Mouse (Mus musculus) liver, embryonic 14.5 days (tissue): ENCODE measurements around the gene Zfp958. TPM values are rescaled to one million over a fixed set of nuclear protein-coding genes. Genes with fewer than 3 reads are reported as not detected.

ENCODE experiments used
- ATAC-seq: fragments of 200-750 bp; cut with Nextera tagmentation; 2 replicates; pipeline ENCODE4 v1.8.0; 2017; ENCODE audit warnings: moderate number of reproducible peaks, mild to moderate bottlenecking, moderate library complexity; ENCODE audit not compliant: insufficient read depth
- DNase-seq, 3 experiments: peaks; one replicate each; pipeline ENCODE4 v3.0.0-alpha.2; 2012 to 2013; ENCODE audit warnings: low read depth in 3 of 3, low spot score in 3 of 3
- H3K27ac ChIP-seq: fragments of 300-500 bp; sonication (generic); 2 replicates; pipeline ENCODE4 v1.5.1; 2014; ENCODE audit warnings: moderate library complexity, mild to moderate bottlenecking, control low read depth, inconsistent platforms
- H3K27me3 ChIP-seq: fragments of 300-500 bp; sonication (generic); 2 replicates; pipeline ENCODE4 v1.6.1; 2014; ENCODE audit warnings: mild to moderate bottlenecking, low read length, moderate library complexity; ENCODE audit not compliant: control insufficient read depth, insufficient read depth
- H3K36me3 ChIP-seq: fragments of 300-500 bp; sonication (generic); replicated peaks from 2 replicates; pipeline ENCODE4 v1.6.1; 2014; ENCODE audit warnings: low read depth; ENCODE audit not compliant: control insufficient read depth, insufficient read depth
- H3K4me1 ChIP-seq, 2 experiments: fragments of 200-500 bp in 1 of 2; fragments of 300-500 bp in 1 of 2; sonication (generic) in 1 of 2; replicated peaks; 2 replicates each; pipeline ENCODE4 v1.6.1; 2012 to 2014; ENCODE audit warnings: antibody characterized with exemption in 1 of 2, inconsistent platforms in 1 of 2, low read length in 1 of 2; ENCODE audit not compliant: control insufficient read depth in 2 of 2, insufficient read depth in 2 of 2
- H3K4me2 ChIP-seq: fragments of 300-500 bp; sonication (generic); 2 replicates; pipeline ENCODE4 v1.6.1; 2014; ENCODE audit warnings: low read depth, mild to moderate bottlenecking, control low read depth, moderate library complexity
- H3K4me3 ChIP-seq, 2 experiments: fragments of 200-500 bp in 1 of 2; fragments of 300-500 bp in 1 of 2; sonication (generic) in 1 of 2; 2 replicates each; pipeline ENCODE4 v1.5.1; 2012 to 2014; ENCODE audit warnings: low read depth in 2 of 2, low read length in 2 of 2, mild to moderate bottlenecking in 2 of 2, control low read depth in 1 of 2, inconsistent platforms in 1 of 2, moderate library complexity in 1 of 2; ENCODE audit not compliant: insufficient read depth in 1 of 2
- H3K9ac ChIP-seq: fragments of 300-500 bp; sonication (generic); replicated peaks from 2 replicates; pipeline ENCODE4 v1.6.1; 2014; ENCODE audit warnings: mild to moderate bottlenecking, control low read depth, moderate library complexity
- H3K9me3 ChIP-seq: fragments of 300-500 bp; sonication (generic); 2 replicates; pipeline ENCODE4 v1.6.1; 2016; ENCODE audit warnings: low read length, mixed read lengths; ENCODE audit not compliant: control insufficient read depth
- CTCF ChIP-seq: IDR thresholded peaks from 2 replicates; pipeline ENCODE4 v1.5.1; 2016; ENCODE audit warnings: antibody characterized with exemption, low read depth, control low read depth
- EP300 ChIP-seq: IDR thresholded peaks from 2 replicates; pipeline ENCODE4 v1.6.1; 2016; ENCODE audit warnings: antibody characterized with exemption, low read depth
- WGBS: fragments of 180-500 bp; shearing (Covaris S2); extraction: QIAGEN DNeasy Blood & Tissue Kit; methylation state at CpG from one replicate; pipeline ENCODE4 v1.1.7; 2014; ENCODE audit not compliant: insufficient replicate concordance; 5-methylcytosine and 5-hydroxymethylcytosine counted together
- polyA plus RNA-seq, 2 experiments: library from polyadenylated mRNA; depleted of rRNA in 1 of 2; stranded (reverse) in 1 of 2; unstranded in 1 of 2; fragments of >200 nt; fragmentation: Nextera tagmentation in 1 of 2; extraction: Ambion mirVana in 1 of 2; gene quantifications; 2 replicates each; pipeline versions ENCODE4 v1.2.1 to v1.2.3; 2012 to 2014

Zfp958 gene
- polyA plus RNA-seq, 2 experiments, result 1.8 to 4.7 TPM

- H3K4me3 ChIP-seq, result no peak overlapping the region
- peak; percentile 62 to 77 (median 71) for DNase-seq
- TF ChIP-seq CTCF (no peak), EP300 (no peak)
- H3K4me1 ChIP-seq, result no peaks in the 10 kb centered on the region
- H3K4me2 ChIP-seq, result no peak overlapping the region
- 67% methylated on average over 7 of the region's 7 CpGs for WGBS
- no peaks in the 10 kb centered on the region for H3K9me3 ChIP-seq
- no peak for ATAC-seq
- no peaks in the 10 kb centered on the region for H3K27me3 ChIP-seq
- H3K27ac ChIP-seq, result no peak overlapping the region
- no peak overlapping the region for H3K9ac ChIP-seq
- no peaks in the 10 kb centered on the region for H3K36me3 ChIP-seq
These were observed 43.6 kb downstream of the Zfp958 start for GRCm38 (mm10) chr8:4656536-4656935.

DNA sequence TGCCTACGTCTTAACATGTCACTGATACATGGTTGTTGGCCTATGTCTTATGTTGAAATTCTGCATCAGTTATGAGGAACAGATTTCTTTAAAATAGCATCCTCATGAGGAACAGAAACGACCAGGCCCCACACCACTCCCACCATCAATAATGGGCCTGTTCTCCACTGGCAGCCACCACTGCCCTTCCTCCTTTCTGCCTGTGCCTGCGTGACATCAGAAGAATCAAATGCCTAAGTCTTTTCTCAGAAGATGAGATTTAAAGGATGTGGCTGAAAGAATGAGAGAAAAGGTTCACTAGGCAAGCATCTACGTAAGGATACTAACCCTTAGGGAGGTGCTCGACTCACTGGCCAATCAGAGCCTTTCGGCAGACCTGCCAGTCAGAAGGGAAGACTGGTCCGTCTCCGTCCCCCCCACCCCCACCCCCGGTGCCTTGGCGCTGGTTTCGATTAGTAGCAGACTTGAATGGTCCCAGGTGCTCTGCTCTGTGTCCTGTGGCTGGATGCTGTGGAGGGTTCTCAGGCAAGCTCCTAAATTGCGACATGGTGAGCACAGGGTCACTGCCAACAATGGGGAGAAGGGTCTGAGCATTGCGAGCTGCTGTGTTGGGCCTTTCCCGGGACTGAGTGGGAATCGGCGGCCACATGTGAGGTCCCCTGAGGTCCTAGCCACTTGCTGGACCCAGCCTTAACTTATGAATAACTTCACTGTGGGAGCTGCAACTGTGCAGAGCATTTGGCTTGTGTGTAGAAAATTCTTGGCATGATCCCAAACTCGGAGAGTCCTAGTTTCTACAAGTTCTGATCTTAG, 62.4 kb downstream of the Zfp958 start:
- no peaks in the 10 kb centered on the region for H3K27me3 ChIP-seq
- H3K4me1 ChIP-seq, result peaks cover 5% of the 10 kb centered on the region in 2 experiments; a peak in 2 of 4 replicates
- no peak overlapping the region for H3K4me3 ChIP-seq
- DNase-seq (no peak), ATAC-seq (no peak)
- no peak overlapping the region for H3K27ac ChIP-seq
- peaks cover 3% of the 10 kb centered on the region for H3K9me3 ChIP-seq
- TF ChIP-seq CTCF, result no peak
- no peak for TF ChIP-seq EP300
- 69% methylated on average over 17 of the region's 17 CpGs for WGBS
- H3K36me3 ChIP-seq, result no peaks in the 10 kb centered on the region
- no peak overlapping the region for H3K9ac ChIP-seq
- H3K4me2 ChIP-seq, result no peak overlapping the region

DNA sequence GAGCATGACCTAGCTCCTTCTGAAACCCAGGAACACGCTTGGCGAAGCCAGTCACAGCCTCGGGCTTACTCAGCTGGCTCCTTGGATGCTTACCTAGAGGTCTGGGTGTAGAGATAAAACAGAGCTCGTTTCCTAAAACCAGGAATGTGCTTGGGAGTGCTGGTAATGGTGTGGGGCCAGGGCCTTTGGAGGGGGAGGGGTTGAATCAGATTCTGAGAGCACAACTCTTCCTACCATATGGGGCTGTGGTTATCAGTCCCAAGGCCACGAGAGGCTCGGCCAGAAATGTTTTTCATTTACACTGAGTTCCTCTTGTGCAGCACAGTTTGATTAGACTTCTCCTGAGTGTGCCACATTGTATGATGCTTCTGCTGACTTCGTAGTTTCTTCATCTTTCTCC, 63.6 kb downstream of the Zfp958 start:
- Histone ChIP-seq H3K27ac (no peak overlapping the region), H3K27me3 (no peaks in the 10 kb centered on the region), H3K4me3 (peak overlapping the region in 1 of 2 experiments; percentile 71; a peak in 2 of 4 replicates), H3K4me1 (peaks cover 5% of the 10 kb centered on the region in 2 experiments; a peak in 2 of 4 replicates), H3K9ac (no peak overlapping the region), H3K4me2 (peak overlapping the region; percentile 89), H3K9me3 (peaks cover 3% of the 10 kb centered on the region), H3K36me3 (no peaks in the 10 kb centered on the region)
- DNase-seq (no peak), ATAC-seq (no peak)
- TF ChIP-seq EP300 (no peak), CTCF (no peak)
- WGBS, result 59% methylated on average over 7 of the region's 7 CpGs

DNA sequence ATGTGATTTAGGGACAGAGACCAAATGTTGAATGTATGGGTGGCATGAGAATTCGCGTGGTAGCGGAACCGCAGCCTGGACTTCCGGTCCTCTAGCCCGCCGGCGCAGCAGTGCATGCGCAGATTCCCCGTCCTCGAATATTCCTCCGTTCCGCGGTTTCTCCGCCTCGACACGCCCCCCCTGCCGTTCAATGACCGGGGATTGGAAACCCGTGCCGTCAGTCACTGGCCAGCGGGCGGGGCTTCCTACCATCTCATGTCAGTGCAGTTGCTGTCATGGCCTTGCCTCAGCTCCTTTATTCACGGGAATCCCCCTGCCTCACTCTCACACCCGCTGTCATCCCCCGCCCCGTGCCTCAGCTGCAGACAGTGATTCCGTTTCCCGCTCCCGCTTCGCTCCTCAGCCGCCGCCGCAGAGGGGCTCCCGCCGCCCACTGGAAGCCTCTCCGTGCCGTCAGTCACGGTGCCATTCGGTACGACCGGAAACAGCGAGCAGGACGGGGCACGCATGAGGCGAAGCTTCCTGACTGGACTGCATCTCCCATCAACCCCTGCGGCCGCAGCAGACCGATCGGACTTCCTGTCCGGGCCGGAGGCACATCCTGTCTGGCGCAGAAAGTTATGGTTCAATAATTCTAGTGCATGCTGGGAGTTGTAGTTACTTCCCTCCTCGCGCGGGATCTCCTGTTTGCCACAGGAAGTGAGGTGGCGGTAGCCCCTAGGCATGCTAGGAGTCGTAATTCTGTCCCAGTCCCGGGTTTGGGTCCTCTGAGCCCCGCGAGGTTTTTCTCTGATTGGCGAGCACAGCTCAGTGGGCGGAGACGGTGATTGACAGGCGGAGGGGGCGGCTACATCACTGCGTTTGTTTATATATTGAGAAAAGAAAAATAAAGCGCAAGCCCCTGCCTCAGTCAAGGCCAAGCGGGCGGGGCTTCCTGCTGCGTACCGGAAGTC, 64.6 kb downstream of the Zfp958 start:
- peaks cover 3% of the 10 kb centered on the region for H3K9me3 ChIP-seq
- peak overlapping the region; percentile 71 for H3K9ac ChIP-seq
- H3K27me3 ChIP-seq, result no peaks in the 10 kb centered on the region
- DNase-seq, result peak; percentile 90 to 94 (median 92)
- H3K36me3 ChIP-seq, result no peaks in the 10 kb centered on the region
- peak overlapping the region; percentile 89 for H3K4me2 ChIP-seq
- WGBS, result under 1% methylated on average over 72 of the region's 72 CpGs
- peaks cover 5% of the 10 kb centered on the region in 2 experiments; a peak in 2 of 4 replicates for H3K4me1 ChIP-seq
- peak; percentile 93 for ATAC-seq
- peak overlapping the region; percentile 81 for H3K27ac ChIP-seq
- TF ChIP-seq EP300 (no peak), CTCF (no peak; the same call in 1 of the 2 replicates)
- peak overlapping the region; percentile 71 to 88 for H3K4me3 ChIP-seq
